Mouse (Mus musculus) frontal cortex, postnatal 25 days (tissue): ENCODE measurements around the gene Bahcc1.
A peak's percentile ranks its signal among the peaks of the same experiment; 100 is the strongest.

ENCODE experiments used
- DNase-seq, 2 experiments: peaks; one replicate each; pipeline ENCODE4 v3.0.0; 2022; ENCODE audit warnings: low spot score in 2 of 2

The Bahcc1 gene

DNA sequence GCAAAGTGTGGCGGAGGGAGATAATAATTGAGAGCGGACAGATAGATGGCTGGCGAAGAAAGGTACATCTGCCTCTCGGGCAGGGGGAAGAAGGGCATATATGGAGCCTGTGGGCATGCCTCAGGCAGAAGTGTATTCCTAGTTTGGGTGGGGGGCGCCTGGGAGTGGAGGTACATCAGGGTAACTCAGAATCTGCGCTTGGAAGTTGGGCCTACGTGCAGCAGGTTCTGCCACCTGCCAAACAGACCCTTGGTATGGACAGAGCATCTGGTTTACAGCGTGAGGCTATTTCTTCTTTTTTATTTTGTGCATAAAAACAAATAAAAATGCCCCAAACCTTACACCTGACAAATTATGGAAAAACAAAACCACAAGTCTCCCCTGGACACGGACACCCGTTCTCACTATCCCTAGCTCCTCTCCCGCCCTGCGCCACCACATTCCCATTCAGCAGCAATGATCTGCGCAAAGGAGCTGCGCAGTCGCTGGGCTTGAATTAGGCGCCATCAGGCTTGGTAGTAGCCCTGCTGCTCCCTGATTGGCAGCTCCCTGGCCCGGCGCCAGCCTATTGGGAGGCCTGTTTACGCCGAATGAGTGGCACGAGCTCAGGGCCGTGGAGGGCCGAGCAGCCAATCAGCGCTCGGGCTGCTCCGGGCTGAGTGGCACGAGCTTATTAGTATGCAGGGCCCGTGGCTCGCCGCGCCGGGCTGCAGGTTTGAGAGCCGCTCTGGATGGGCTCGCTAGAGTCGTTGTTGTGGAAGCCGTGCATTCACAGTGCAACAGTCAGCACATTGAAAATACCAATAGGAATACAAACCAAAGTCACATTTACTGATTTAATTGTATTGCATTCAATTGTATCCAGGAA, at the start of gene Bahcc1:
Bahcc1 (plus strand) TSS at position 718 of the 868 bp plus-strand sequence.
- DNase-seq: peak; percentile 100

DNA sequence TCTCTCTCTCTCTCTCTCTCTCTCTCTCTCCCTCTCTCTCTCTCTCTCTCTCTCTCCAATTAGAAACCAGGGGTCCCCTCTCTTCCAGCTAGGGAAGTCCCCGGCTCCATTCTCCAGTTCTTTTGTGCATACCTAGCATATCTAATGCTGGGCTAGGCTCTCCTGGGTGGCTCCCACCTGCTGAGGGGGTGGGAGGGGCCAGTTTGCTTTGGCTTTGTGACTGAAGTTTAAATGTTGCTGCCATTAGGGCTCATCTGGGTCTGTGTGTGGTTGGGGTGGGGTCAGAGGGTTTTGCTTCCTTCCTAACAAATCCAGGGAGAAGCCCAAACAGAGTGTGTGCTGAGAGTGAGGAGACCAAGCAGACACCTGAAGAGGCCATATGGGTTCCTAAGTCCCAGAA, 49.6 kb upstream of the Bahcc1 start:
- DNase-seq: no peak

DNA sequence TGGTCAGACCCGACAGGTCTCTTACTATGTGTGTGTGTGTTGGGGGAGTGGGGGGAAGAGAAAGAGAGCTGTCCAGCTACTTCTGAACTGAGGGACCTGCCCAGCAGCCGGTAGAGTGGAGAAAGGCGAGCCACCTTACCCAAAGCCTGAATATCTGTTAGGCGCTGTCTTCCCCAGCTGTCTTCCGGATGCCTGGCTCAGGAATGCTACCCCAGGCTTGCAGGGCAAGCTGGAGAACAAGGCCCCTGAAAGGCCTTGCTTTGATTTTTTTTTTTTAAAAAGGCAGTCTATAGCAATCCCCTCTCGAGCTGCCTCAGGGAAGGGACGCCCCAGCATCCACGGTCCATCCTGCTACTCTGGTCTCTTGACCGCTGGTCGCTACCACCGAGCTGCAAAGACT, 49.0 kb upstream of the Bahcc1 start:
- DNase-seq: no peak

DNA sequence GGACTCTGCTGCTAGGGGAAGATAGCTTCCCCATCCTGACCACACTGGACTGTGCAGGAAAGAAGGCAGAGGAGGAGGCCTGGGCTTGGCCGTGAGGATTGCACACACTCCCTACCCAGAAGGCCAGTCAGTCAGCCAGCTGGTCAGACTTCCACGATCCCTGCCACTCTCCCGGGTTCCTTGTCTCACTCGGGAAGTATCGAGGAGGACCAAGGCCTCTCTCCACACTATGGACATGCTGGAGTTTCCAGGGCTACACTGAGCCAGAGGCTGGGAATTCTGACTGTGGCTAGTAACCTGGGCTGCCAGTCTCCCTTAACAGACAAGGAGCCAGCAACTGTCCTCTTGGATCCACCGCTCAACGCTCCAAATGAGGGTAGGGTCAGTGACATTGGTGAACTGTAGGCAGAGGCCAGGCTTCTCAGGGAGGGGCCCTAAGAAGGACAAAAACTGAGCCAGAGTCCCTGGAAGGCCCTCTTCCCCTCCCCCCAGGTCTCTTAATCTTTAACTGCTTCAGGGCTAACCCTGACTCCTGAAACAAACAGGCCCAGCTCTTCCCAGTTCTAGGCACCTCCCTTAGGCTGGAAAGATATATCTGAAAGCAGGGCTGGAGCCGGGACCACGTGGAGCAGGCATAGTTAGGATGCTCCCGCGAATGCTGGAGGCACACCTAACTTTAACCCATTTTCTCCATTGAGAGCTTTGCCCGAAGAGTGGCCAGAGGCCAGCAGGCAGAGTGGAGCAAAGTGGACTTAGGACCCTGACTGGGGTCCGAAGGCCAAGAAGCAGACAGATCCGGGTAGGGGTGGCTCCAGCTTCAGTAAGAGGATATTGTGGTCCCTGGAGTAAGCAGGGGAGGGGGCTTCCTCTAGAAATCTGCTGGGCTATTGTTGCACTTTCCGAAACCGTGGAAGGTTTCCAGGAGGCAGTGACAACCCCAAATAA, 48.1 kb upstream of the Bahcc1 start:
- DNase-seq: no peak

DNA sequence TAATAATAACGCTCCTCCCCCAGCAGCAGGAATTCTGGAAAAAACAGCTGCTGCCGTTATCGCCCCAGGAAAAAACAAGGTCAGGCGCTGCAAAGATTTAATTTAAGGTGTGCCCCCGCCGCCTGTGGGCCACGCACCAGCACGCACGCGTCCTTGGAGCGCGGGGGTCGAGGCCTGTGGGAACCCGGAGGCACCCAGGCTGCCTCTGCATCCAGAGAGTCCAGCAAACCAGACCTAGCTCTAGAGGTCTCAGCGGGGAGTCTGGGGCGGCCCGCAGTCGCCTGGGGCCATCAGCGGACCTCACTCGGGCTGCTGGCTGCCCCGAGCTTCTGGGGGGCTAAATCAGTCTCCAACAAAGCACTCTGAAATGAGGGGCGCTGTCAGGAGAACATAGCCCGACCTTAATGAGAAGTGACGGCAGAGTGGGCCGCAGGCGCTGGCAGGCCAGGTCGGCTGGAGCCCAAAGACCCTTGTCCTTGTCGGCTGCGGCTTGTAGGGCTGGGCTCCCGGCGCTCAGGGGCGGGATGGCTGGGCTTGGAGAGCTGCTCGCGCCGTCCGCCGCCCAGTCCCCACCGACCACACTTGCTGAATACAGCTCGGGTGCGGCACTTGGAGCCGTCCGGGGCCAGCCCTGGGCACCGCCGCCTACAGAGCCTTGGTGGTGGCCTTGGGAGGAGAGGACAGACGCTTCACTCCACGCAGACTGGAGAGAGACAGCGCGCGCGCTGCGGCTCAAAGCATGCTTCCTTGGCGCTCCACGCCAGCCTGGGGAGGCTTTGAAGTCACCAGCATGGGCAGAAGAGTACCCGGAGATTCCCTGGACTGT, 47.2 kb upstream of the Bahcc1 start:
- DNase-seq: no peak

DNA sequence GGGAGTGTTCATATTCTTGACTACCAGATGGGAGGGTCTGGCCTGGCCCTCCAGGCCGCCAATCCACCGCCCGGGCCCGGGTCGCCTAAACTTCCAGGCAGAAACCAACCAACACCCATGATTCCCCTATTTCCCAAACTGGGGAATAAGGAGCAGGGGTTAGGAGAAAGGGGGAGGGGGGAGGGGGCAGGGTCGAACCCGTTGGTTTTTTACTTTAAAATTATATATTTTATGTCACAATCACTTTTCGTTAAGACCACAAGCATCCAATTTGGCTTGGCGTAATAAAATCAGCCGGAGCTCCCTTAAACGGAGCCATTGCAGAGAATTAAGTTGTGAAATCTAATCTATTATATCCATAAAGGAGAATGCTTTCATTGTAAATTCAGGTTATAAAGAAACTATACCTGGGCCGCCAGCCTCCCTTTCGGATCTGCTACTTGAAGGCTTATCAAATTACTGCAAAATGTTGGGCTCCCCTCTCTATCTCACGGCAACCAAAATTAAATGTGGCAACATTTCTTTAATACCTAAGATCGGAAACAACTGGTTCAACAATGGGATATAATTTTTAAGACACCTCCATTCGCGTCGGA, 46.5 kb upstream of the Bahcc1 start:
- no peak for DNase-seq

DNA sequence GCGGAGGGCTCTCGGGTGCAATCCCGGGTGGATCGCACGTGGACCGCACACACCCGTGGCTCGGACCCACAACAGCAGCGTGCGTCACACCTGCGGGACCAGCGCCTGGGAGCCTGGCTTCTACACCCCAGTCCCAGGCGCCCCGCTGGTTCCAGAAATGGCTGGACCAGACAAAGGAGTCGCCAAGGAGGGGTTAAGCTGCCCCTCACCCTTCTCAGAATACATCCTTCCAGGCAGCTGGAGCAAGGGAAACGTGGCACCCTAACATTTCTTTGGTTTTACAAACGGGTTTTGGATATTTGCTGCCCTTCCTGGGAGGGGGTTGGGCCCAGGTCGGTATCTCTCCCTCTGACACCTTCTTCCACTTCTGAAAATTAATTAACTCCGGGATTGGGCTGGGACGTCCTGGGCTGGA, 45.9 kb upstream of the Bahcc1 start:
- no peak for DNase-seq

DNA sequence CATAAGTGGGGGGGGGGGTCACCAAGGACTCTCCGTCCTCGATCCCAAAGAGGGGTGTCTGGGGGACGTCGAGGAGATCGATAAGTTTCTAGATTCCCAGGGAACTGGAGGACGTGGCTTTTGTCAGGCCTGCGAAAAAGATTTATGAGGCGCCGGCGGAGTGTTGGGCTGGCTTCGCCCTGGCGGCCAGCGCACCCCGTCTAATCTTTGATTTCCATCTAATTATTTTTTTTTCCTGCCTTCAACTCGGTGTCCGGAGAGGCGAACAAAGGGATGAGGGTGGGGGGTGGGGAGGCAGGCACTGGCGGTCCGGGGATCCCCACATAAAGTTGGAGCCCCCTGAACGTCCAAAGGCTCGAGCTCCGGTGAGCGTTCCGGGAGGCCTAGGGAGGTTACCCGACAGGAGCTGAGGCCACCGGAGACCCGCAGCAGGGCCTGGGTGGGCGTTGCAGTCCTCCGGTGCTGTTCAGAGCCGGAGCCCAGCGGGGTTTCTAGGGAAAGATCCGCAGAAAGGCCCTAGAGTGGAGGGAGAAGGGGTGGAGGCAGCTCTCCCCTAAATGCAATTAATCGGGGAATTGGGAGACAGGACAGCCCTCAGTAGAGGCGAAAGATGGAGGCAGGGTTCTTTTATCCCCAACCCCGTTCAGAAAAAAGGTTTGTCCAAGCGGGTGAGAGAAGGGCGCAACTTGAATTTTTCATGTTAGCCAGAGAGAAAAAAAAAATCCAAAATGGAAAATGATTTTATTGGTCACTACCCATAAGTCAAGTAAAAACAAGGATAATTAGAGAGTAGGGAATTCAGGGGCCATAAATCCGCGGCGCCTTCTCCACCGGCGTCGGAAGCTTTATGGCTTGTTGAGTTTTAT, 45.3 kb upstream of the Bahcc1 start:
- no peak for DNase-seq

DNA sequence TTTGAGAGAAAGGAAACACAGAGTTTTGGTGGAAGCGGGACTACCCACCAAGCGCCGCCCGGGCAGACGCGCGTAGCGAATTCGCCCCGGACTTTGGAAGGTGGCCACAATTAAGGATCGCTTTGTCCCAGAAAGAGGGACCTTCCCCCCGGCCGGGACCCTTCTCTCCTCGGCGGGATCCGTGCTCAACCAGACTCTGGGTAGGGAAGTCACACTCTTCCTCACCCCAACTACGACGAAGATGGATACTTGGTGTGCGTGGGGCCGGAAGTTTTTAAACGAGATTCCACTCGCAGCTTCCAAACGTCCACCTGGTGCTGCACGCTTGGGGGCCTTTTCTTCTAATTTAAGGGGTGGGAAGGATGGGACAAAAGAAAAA, 44.7 kb upstream of the Bahcc1 start:
- DNase-seq: no peak

DNA sequence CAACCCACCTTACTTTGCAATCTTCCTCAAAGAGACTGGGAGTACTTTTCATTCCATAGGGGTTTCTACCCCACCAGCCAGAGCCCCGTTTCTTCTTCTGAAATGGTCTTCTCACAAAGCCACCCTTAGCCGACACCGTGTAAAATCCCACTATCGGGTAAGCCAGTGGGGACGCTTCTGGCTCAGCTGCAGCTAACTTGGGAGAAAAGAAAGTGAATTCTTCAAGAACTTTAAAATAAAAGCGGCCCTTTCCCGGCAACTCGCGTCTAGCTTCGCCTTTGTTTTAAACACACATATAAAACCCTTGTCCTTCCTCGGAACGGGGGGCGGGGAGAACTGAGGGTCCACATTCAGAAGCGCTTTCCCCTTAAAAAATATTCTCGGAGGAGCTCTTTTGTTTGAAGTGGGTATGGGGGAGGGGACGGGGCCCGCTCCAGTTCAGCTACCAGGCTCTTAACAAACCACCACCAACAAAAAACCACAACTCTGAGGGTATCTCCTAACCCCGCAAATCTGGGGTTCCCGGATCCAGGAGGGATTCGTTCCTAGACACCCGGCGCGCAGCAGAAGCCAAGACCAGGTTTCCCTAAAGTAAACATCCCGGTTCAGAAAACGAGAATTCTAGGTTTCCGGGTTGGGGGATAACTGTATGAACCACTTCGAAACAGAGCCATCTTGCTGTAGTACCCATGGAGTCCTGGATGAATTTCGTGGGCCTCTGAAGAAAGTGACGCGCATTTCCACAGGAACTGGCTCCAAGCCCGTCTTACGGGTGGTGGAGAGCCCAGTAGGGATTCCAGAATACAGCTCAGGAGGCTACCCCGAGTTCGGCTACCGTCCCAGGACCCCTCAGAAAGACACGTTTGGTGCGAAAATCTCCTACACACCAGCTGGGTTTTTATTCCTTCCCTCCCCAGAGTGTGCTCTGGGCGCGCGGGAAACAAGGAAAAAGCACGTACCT, 44.0 kb upstream of the Bahcc1 start:
- peak in 1 of 2 experiments; percentile 41 for DNase-seq

DNA sequence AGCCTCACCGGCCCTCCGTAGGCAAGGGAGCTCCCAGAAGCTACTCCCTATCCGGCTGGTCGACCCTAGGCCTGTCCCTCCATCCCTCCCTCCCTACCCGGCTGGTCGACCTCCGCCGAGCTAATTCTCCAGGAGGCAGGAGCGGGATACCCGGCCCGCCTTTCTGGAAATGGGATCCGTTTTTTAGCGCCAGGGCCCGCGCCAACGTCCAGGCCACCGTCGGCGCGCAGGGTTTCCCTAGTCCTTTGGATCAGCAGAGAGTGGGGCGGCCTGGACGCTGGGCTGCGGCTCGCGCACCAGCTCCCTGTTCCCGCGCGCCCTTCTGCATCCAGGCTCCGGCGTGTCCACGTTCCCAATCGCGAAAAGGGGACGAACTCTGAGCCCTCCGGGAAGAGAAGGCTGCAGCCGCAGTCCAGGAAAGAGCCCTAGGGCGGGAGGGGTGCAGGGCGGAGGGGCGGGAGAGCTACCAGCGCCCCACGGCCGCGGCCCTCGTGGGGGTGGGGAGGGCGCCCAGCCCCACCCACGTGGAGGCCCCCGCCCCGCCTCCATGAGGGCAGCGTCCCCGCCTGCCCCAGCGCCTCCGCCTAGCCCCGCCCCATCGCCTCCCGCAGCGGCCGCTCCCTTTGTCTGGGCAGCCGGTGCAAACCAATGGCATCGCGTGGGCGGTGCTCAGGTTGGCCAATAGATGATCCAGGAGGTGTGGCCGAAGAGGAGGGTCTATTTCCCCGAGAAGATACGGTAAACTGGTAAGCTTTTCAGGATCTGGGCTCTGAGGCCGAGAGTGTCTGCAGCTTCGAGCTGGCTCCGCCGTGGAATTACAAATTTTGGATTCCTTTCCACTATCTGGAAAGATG, 43.1 kb upstream of the Bahcc1 start:
- DNase-seq: peak; percentile 97 to 98

DNA sequence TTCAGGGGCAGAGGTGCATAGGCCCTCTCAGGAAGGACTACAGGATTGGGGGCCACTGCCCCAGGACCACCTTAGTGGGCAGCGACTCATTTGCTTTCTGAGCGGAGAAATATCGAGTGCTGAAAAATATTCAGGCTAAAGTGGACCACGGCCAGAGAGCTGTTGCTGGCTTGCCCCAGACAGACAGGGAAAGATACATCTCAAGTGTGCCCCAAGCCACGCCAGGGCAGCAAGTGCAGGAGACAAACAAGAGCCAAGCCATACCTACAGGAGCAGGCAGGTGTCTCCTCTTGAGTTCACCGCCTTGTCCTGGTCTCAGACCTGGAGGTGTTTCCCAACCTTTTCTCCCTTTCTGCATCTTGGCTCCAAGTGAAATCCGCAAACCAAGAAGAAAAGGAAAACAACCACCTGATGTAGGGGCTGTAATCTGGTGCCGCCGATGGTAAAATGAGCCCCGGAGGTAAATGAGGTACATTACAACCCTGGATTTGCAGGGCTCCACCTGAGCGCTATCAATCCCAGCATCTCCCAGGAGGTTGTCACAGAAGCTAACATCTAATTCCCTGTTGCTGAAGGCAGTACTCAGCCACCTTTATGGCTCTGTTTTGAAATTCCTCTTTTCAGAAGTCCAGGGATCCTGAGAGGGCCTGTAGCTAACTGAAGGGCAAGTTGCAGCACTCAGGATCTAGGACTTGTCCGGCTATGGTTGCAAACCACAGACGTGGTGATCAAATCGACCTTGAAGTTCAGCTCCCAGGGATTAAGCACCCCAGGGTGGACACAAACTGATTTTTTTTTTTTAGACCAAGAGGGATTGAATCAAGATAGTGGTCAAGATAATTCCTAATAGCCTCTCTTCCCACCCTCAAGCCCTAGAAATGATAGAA, 42.0 kb upstream of the Bahcc1 start:
- no peak for DNase-seq

DNA sequence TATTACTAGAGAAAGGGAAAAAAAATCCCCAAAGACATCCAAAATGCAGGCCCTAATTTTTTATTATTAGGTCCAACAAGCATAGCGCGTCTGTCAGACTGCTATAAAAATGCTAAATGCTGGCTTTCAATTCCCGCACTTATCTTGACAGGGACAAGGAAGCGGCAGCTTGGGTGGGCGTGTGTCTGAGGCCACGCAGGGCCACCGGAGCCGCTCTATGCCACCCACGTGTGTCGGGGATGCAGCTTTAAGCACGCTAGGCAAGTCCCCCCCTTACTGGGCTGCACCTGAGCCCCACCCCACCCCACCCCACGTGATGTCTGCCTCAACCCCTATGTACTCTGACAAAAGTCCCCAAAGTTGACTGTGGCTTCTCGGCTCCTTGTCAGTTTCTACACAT, 33.9 kb upstream of the Bahcc1 start:
- no peak for DNase-seq

DNA sequence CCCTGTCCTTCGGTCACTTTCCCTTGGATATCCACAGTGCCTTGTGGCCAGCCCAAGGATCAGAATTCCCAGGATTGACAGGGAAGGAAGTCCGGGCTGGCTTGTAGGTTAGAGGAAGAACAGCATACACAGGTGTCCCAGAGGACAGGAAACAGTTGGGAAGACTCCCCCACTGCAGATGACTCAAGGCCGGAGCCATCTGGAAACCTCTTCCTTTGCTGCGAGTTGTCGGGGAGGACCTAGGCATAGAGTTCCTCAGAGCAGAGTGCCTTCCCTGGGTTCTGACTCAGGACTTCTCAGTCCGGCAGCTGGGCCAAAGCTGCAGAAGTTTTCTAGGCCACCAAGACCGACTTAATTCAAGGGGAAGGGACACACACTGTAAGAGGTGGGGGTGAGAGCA, 33.0 kb upstream of the Bahcc1 start:
- DNase-seq: no peak

DNA sequence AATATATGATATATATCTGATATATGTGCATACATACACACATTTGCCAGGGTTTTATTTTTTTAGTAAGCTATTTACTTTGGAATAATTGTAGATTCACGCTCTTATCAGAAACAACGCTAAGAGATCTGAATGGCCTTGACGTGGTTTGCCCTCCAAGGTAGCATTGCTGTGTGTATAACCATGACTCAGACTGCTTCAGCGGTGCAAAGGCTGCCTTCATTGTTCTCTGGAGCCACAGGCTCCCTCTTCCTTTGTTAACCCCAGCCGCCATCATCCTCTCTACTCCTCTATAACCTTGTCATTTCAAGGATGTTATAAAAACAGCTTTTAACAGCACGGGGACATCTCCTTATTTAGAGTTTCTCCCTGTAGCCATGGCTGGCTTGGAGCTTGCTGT, 32.1 kb upstream of the Bahcc1 start:
- no peak for DNase-seq

DNA sequence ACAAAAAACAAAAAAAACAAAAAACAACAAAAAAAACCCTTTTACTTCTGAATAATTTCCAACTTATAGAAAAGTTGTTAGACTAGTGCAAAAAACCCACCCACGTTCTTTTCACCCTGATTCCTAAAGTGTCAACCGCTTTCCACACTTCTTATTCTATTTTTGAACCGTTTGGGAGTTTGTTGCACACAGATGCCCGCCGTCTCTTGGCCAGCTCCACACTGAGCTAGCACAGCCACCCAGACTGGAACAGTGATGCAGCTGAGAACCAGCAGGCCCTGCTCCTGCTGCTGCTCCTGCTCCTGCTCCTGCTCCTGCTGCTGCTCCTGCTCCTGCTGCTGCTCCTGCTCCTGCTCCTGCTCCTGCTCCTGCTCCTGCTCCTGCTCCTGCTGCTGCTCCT, 28.5 kb upstream of the Bahcc1 start:
- DNase-seq: no peak

DNA sequence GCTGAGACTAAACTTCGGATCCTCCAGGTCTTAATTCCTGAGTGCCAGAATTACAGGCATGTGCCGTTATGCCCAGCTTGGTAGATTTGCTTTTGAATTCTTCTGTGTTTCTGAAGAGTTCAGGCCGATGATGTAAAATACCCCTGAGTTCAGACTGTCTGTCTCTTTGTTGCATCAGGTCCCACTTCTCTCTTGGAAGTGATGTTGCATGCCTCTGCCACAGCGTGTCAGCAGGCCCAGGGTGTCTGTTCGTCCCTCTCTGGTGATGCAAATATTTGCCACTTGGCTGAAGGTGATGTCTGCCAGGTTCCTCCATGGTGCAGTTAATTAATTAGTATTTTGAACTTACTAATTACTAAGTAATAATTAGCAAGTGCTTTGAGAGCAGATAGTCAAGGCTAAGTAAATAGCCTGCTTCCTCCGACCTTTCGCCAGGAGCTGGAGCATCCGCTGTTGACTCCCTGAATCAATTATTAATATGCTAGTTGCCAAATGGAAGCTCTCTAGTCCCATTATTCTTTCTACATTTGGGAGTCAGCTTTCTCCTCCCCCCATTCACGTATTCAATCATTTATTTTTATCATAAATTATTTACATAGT, 26.6 kb upstream of the Bahcc1 start:
- no peak for DNase-seq
